Mouse (Mus musculus) CD8-positive naive resting alpha-beta T cell, adult 2 months (primary cell): ENCODE measurements around the gene Nfe2l3.
"Not testable (repeated sequence)": the region's sequence is repeated elsewhere in the genome, so short reads cannot be mapped to it uniquely, and the experiment has no call there.

Experiments used
- DNase-seq, 2 experiments: peaks; one replicate each; pipeline ENCODE4 v3.0.0; 2022; ENCODE audit warnings: low read depth in 2 of 2, low spot score in 2 of 2

Nfe2l3 gene

DNA sequence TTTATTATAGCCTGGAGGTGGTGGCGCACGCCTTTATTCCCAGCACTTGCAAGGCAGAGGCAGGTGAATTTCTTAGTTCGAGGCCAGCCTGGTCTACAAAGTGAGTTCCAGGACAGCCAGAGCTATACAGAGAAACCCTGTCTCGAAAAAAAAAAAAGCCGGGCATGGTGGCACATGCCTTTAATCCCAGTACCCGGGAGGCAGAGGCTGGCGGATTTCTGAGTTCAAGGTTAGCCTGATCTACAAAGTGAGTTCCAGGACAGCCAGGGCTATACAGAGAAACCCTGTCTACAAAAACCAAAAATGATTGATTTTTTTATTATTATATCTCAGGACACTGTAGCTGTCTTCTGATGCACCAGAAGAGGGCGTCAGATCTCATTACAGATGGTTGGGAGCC is 52.1 kb downstream of the Nfe2l3 start:
- not testable (repeated sequence) for DNase-seq

DNA sequence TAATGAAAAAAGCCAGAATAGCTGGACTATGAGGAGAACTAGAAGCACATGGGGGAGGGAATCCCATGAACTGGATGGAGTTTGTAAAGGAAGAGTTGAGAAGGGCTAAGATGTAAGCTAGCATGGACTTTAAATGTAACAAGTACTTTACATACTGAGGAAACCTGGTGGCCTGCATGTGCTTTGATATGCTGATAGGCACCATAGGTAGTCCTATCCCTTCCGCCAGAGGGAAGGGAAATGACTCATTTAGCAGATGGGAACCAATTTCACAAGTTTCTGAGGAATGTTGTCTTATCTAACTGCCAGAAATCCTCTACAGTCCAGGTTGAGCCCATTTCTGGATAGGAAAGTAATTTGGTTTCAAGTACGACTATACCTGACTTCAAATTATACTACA is 53.2 kb downstream of the Nfe2l3 start:
- DNase-seq = no peak

DNA sequence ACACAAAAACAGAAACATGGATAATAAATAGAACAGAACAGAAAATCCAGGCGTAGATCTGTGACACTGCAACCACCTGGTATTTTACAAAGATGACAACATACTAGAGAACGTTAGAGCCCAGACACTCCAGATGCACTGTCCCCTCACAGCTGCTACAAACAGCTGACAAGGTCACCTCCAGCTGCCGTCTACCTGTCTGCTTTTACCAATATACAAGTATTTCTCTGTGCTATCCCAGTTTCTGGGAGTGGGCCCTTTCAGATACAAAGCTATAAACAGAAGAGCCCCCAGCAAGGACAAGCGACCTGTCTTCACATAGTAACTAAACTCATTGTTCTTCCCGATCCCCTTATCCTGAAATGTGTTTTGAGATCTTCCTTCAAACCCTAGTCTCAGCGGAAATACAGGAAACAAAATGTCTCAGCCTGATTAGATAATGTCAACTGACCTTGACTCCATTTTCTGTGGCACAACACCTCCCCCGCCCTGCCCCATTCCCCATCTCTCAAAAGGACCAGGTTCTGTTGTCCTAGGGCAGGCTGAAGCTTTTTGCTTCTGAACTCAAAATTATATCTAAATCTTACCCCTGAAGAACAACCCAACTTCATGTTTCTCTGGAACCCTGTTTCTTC is 53.7 kb downstream of the Nfe2l3 start:
- DNase-seq = no peak

DNA sequence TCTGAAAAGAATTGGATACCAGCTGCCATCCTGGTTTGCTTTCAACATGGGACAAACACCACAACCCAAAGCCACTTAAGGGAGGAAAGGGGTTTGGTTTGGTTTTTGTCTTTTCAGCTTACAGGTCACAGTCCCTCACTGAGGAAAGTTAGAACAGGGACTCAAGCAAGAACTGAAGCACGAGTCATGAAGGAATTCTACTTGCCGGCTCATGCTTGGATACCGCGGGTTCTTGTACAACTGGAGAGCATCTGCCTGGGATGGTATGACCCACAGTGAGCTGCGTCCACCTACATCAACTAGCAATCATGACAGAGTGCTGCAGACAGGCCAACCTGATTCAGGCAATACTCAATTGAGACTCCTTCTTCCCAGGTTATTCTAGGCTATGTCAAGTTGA is 54.3 kb downstream of the Nfe2l3 start:
- no peak for DNase-seq

DNA sequence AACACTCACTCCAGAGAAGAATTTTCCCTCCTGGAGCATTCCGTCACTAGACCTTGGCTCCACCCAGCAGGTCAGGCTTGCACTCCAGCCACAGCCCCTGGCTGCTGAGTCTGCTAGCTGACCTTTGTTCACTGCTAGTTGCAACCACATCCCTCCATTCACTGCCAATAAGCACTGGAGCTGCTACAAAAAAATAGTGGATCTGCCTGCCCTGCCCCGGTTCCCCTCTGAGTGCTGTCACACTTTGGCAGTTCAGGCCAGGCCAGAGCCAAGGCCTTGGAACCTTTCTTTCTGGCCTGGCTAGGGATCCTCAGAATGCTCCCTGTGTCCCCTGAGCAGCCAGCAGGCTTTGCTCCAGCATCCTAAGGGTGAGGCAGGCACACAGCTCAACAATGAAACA is 57.3 kb downstream of the Nfe2l3 start:
- no peak for DNase-seq

DNA sequence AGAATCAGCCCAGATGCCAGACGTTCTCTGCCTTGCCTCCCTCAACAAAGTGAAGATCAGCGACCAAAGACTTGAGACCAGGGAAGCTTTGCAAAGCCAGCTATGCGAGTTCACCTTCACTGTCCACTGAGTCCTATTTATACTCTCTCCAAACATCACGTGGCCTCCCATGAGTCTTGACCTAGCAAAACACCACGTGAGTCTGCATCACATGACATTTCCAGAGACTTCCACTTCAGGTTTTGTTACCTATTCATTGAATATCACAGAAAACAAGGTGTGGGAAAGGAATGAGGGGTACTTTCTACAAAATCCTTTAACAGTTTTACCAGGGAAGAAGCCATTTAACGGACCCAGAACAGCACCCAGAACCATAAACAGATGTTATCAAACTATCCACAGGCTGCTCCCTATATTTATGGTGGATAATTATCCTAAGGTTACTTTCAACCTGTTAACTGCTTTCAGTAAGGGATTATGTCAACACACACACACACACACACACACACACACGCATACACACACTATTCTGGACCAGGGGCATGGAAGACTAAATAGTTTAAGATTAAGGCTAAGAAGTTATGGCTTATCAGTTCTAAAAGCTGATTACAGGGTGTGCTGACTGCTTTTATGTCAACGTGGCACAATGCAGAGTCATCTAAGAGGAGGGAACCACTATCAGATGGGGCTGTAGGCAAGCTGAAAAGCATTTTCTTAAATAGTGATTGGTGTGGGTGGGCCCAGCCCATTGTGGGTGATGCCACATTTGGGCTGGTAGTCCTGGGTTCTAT is 65.0 kb downstream of the Nfe2l3 start:
- no peak for DNase-seq

DNA sequence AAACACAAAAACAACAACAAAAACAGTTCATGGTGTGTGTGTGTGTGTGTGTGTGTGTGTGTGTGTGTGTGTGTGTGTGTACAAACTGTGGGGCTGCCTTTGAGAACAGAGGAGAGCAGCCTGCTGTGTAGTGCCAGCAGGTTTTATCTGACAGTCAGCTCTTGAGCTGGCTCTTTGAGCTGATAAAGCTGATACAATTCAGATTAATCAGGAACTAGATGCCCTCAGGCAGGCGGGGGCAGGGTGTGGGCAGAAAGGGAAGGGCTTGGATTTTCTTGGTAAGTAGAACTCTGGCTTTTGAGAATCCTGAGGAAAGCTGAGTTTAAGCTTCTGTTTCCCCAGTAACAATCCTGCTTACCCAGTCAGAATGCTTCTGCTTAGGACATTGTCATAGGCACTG is 73.2 kb downstream of the Nfe2l3 start:
- no peak for DNase-seq

DNA sequence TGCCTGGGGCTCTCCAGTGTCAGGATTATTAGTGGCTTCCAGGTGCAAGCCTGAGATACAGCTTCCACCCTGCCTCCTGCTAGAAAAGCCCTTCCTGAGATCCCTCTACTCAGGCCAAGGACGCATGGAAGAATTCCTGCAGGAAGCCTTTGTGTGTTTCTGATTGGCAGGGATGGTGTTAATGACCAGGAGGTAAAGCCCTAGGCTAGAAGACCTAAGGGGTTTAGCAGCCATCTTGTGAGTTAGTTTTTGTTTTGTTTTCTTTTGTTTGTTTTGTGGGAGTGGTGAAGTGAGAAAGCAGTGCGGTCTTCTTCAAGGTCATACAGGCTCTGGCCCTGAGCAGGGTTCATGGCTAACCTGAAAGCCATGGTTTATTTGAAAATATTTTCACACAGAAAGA is 75.1 kb downstream of the Nfe2l3 start:
- no peak for DNase-seq
